Mouse (Mus musculus): Measurements from ENCODE around the gene Gstp2. TPM values are rescaled to one million over a fixed set of nuclear protein-coding genes. Genes with fewer than 3 reads are reported as not detected.
A peak's percentile ranks its signal among the peaks of the same experiment; 100 is the strongest.

Gene Gstp2
- 8.0 and 10.0 TPM in 2 replicates for polyA plus RNA-seq (2012; rRNA removed)

DNA sequence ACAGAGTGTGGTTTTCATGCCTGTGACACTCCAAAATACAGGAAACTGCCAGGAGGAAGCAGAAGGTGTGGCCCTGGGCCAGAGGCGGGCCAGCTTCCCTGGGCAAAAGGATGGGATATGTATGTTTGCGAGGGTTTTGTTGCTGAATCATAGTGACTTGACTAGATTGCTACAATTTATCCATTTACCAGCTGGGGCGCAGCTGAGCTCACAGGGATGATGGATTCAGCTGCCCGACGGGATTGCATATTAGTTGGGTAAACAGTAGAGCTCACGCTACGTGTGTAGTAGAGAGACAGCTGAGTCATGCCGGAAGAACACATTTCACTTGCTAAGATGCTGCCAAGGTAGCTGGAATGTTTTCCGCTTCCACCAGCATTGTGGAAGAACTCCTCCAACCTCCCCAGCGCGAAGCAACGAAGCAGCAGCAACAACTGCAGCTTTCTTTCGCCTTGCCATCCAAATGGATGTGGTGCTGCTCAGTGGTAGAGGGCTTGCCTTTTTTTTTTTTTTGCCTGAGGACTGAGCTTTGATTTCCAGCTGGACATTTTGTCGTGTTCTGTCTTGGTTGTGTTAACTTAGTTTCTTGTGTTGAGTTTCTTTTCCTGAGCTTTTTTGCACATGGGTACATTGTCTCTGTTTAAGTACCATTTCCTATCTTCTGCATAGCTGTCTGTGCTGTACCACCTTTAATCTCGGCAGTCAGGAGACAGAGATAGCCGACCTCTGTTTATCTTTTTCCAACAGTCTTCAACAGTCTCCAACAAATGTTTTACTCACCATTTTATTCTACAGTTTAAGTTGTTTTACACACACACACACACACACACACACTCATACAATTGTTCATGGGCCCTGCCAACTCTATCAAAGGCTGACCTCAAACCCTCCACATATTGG lies at the start of gene Gstp2:
Gene Gstp2 (minus strand): TSS at position 58 of the 900 bp plus-strand sequence.
- 15% methylated on average over 16 of the region's 16 CpGs for WGBS
- no peak for TF ChIP-seq POLR2A (IDR thresholded peaks at IDR 0.05; ENCODE audit: borderline replicate concordance, insufficient read depth, low read length)
- peak; percentile 61 for TF ChIP-seq CTCF (IDR thresholded peaks at IDR 0.05; ENCODE audit: borderline replicate concordance, insufficient read depth, low read depth, low read length)

DNA sequence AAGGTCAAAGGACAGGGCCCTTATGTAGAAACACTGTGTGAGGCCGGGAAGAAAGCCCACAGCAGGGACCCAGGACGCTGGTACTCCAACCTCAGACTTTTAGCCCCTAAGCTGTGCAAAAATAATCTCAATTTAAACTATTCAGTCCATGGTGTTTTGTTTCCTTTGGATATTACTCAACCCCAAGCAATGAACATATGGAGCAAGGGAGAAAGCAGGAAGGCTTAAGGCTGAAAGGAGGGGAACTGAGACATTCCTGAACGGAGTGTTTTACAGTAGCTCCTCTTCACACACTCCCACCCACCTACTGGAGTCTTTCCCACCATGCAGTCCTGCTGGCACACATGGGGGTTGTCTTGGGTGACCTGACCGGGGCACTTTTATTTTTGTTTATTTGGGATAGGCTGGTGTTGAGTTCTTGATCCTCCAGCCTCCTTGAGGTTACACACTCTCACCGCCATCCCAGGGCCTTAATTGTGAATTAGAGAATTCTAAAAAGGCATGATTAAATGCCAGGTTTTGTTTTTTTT lies 49.0 kb upstream of the Gstp2 start:
- Histone ChIP-seq H3K27me3 (ENCODE audit: control insufficient read depth, insufficient read depth, low read length) (no peaks in the 10 kb centered on the region), H3K27ac (ENCODE audit: insufficient read depth, low read length) (no peak overlapping the region), H3K4me1 (ENCODE audit: control insufficient read depth, insufficient read depth, low read length) (peaks cover 8% of the 10 kb centered on the region; the same call in 1 of the 2 replicates), H3K4me3 (replicated peaks; ENCODE audit: insufficient read depth, low read depth, low read length) (no peak overlapping the region)
- DNase-seq: no peak
- TF ChIP-seq POLR2A (IDR thresholded peaks at IDR 0.05; ENCODE audit: borderline replicate concordance, insufficient read depth, low read length): no peak
- no peak for TF ChIP-seq CTCF (IDR thresholded peaks at IDR 0.05; ENCODE audit: borderline replicate concordance, insufficient read depth, low read depth, low read length)
- 77% methylated on average over 5 of the region's 5 CpGs for WGBS

More for the DNA sequence above, at the start of gene Gstp2:
- no peaks in the 10 kb centered on the region for H3K27me3 ChIP-seq (ENCODE audit: control insufficient read depth, insufficient read depth, low read length)
- peak within 1 kb of the TSS; percentile 75 for H3K27ac ChIP-seq (ENCODE audit: insufficient read depth, low read length)
- H3K4me3 ChIP-seq (replicated peaks; ENCODE audit: insufficient read depth, low read depth, low read length): peak within 1 kb of the TSS; percentile 35
- H3K4me1 ChIP-seq (ENCODE audit: control insufficient read depth, insufficient read depth, low read length): peaks cover 7% of the 10 kb centered on the region
- peak; percentile 81 to 84 for DNase-seq

GRCm38 (mm10) chr19:4094348-4094747 lies 48.5 kb upstream of the Gstp2 start:
- no peak for DNase-seq
- 75% methylated on average over 3 of the region's 3 CpGs for WGBS
- Histone ChIP-seq H3K27me3 (ENCODE audit: control insufficient read depth, insufficient read depth, low read length) (no peaks in the 10 kb centered on the region), H3K4me3 (replicated peaks; ENCODE audit: insufficient read depth, low read depth, low read length) (no peak overlapping the region), H3K4me1 (ENCODE audit: control insufficient read depth, insufficient read depth, low read length) (peaks cover 5% of the 10 kb centered on the region; the same call in 1 of the 2 replicates), H3K27ac (ENCODE audit: insufficient read depth, low read length) (no peak overlapping the region)
- TF ChIP-seq CTCF (IDR thresholded peaks at IDR 0.05; ENCODE audit: borderline replicate concordance, insufficient read depth, low read depth, low read length) (no peak), POLR2A (IDR thresholded peaks at IDR 0.05; ENCODE audit: borderline replicate concordance, insufficient read depth, low read length) (no peak)

DNA sequence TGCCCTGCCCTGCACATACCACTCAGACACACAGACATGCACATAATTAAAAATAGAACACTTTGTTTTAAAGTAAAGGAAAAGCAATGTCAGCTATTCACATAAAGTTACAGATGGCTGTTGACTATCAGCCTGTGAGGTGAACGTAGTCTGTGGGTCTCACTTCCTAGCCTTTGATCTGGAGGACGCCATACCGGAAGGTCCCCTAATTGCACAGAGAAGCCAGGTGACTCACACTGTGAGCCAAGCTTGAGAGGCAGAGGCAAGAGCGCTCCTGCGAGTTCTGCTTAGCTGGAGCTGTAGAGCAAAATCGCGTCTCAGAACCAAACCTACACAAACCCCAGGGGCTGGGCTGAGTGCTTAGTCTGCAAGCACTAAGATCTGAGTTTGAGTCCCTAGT lies 47.9 kb upstream of the Gstp2 start:
- no peak for DNase-seq
- Histone ChIP-seq H3K4me3 (replicated peaks; ENCODE audit: insufficient read depth, low read depth, low read length) (no peak overlapping the region), H3K27me3 (ENCODE audit: control insufficient read depth, insufficient read depth, low read length) (no peaks in the 10 kb centered on the region), H3K27ac (ENCODE audit: insufficient read depth, low read length) (no peak overlapping the region), H3K4me1 (ENCODE audit: control insufficient read depth, insufficient read depth, low read length) (peaks cover 3% of the 10 kb centered on the region; the same call in 1 of the 2 replicates)
- no peak for TF ChIP-seq POLR2A (IDR thresholded peaks at IDR 0.05; ENCODE audit: borderline replicate concordance, insufficient read depth, low read length)
- TF ChIP-seq CTCF (IDR thresholded peaks at IDR 0.05; ENCODE audit: borderline replicate concordance, insufficient read depth, low read depth, low read length): no peak
- WGBS: 82% methylated on average over 7 of the region's 7 CpGs

- TF ChIP-seq POLR2A (IDR thresholded peaks at IDR 0.05; ENCODE audit: borderline replicate concordance, insufficient read depth, low read length) (no peak), CTCF (IDR thresholded peaks at IDR 0.05; ENCODE audit: borderline replicate concordance, insufficient read depth, low read depth, low read length) (no peak)
- DNase-seq: no peak
- Histone ChIP-seq H3K4me3 (replicated peaks; ENCODE audit: insufficient read depth, low read depth, low read length) (no peak overlapping the region), H3K4me1 (ENCODE audit: control insufficient read depth, insufficient read depth, low read length) (no peaks in the 10 kb centered on the region), H3K27ac (ENCODE audit: insufficient read depth, low read length) (no peak overlapping the region), H3K27me3 (ENCODE audit: control insufficient read depth, insufficient read depth, low read length) (no peaks in the 10 kb centered on the region)
- 89% methylated on average over 3 of the region's 3 CpGs for WGBS
These were observed 46.9 kb upstream of the Gstp2 start for GRCm38 (mm10) chr19:4092750-4093149.

GRCm38 (mm10) chr19:4091383-4091782 lies 45.6 kb upstream of the Gstp2 start:
- Histone ChIP-seq H3K4me3 (replicated peaks; ENCODE audit: insufficient read depth, low read depth, low read length) (no peak overlapping the region), H3K27me3 (ENCODE audit: control insufficient read depth, insufficient read depth, low read length) (no peaks in the 10 kb centered on the region), H3K4me1 (ENCODE audit: control insufficient read depth, insufficient read depth, low read length) (no peaks in the 10 kb centered on the region), H3K27ac (ENCODE audit: insufficient read depth, low read length) (no peak overlapping the region)
- no peak for TF ChIP-seq POLR2A (IDR thresholded peaks at IDR 0.05; ENCODE audit: borderline replicate concordance, insufficient read depth, low read length)
- no peak for TF ChIP-seq CTCF (IDR thresholded peaks at IDR 0.05; ENCODE audit: borderline replicate concordance, insufficient read depth, low read depth, low read length)
- WGBS: 71% methylated on average over 2 of the region's 2 CpGs
- no peak for DNase-seq

DNA sequence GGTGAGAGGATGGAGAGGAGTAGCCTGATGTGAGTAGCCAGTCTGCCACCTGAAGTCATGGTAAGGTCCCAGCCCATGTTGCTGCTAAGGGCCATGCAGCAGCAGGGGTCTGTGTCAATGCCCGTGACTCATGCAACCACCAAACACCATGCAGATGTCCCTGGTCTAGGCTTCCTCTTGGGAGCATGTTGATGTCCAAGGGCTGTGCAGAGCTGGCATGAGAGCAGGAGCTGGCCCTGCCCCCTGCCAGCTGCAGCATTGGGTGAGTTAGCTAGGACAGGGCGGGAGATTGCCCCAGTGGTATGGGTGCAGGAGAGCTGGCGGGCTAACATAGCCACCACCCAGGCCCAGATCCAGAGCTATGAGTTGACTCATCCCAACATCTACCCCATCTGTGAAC lies 44.6 kb upstream of the Gstp2 start:
- Histone ChIP-seq H3K4me3 (replicated peaks; ENCODE audit: insufficient read depth, low read depth, low read length) (no peak overlapping the region), H3K4me1 (ENCODE audit: control insufficient read depth, insufficient read depth, low read length) (no peaks in the 10 kb centered on the region), H3K27me3 (ENCODE audit: control insufficient read depth, insufficient read depth, low read length) (no peaks in the 10 kb centered on the region), H3K27ac (ENCODE audit: insufficient read depth, low read length) (no peak overlapping the region)
- no peak for TF ChIP-seq POLR2A (IDR thresholded peaks at IDR 0.05; ENCODE audit: borderline replicate concordance, insufficient read depth, low read length)
- no peak for TF ChIP-seq CTCF (IDR thresholded peaks at IDR 0.05; ENCODE audit: borderline replicate concordance, insufficient read depth, low read depth, low read length)
- DNase-seq: no peak
- whole genome bisulfite sequencing: 83% methylated on average over 3 of the region's 3 CpGs

All from cerebellum, adult 2 months (tissue).